Mouse (Mus musculus): ENCODE data around the gene Tnrc6b.

Tnrc6b gene

DNA sequence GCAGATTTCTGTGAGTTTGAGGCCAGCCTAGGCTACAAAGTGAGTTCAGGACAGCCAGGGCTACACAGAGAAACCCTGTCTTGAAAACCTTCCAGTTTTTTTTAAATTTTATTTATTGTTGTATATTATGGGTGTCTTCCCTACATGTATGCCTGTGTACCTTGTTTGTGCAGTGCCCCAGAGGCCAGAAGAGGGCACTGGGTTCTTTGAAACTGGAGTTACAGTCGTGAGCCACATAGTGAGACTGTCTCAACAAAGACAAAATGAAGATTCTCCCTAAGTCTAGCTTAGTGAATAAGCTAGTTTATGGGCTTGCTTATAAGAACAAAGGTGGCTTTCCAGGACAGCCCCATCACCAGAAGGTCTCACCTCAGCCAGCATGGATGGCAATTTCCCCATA lies 25.4 kb downstream of the Tnrc6b start:
- DNase-seq (ENCODE audit: low read depth, low spot score) = peak; percentile 53

DNA sequence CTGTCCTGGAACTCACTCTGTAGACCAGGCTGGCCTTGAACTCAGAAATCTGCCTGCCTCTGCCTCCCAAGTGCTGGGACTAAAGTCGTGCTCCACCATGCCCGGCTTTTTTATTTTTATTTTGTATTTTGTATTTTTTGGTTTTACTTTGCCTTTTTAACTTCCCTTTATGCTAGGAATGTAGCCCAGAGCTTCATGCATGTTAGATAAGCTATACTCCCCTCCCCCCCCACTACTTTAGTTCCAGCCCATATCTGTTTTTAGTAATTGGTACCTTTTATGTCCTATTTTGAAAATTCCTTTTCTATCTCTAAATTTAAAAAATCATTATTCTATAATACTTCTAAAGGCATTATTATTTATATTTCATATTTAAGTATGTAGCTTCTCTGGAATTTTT lies 27.1 kb downstream of the Tnrc6b start:
- DNase-seq (ENCODE audit: low read depth, low spot score) = no peak

DNA sequence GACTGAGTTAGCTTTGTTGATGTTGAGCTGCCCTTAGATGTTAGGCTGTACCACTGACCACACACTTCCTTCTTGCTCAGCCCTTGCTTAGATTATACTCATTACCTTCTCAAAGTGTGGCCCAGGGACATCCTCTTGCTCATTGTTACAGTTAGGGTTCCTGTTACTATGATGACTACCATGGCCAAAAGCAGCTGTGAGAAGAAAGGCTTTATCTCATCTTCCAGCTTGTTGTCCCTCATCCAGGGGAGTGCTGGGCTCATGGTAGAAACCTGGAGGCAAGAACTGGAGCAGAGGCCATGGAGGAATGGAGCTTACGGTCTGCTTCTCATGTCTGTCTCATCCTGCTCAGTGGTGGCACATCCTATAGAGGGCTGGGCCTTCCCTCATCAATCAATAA lies 28.9 kb downstream of the Tnrc6b start:
- DNase-seq (ENCODE audit: low read depth, low spot score) = no peak

DNA sequence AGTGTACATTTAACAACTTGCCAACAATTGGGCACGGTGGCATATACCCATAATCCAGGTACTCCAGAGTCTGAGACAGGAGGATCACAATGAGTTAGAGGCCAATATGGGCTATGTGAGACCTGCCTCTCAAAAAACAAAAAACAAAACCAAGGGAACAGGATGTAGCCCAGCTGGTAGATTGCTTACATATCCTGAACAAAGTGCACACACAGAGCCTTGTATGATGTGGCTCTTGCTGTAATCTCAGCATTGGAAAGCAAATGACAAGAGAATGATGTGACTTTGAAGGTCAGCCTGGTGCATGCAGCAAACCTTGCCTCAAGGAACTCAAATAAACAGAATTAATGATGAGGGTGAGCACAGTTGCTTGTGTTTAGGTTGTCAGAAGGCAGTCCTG lies 30.7 kb downstream of the Tnrc6b start:
- DNase-seq (ENCODE audit: low read depth, low spot score) = peak; percentile 44

DNA sequence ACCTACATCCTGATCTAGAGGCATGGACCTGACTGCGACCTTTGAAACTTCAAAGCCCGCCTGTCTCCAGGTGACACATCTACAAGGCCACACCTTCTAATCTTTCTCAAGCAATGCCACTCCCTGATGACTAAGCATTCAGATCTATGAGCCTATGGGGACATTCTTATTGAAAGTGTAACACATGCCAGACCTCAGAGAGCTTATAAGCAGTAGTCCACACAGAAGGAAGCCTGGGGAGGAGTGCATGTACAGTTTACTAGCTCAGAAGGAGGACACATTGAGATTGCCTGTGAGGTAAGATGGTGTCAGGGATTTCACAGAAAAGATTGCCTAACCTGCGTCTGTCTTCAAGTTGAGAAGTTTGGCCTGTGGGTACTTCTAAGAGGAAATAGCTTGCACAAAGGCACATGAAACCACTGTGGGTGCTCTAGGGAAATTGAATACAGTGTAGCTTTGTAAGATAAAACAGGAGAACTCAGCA lies 31.9 kb downstream of the Tnrc6b start:
- peak; percentile 63 for DNase-seq (ENCODE audit: low read depth, low spot score)

DNA sequence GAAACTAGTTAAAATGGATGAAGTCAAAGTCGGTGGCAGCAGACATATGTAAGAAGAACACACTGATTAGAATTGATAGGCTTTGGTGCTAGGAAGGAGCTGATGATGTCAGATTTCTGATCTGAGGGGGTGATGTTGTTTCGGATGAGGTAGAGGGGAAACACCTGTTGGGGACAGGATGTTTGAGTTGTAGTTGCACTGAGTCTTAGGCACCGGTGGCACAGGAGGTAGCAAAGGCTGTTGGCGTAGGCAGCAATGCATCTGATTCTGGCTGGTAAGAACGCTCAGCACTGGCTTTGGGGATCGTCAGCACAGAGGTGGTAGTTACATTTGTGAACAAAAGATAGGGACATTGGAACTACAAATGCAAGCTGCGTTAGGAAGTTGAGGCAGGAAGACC lies 32.5 kb downstream of the Tnrc6b start:
- DNase-seq (ENCODE audit: low read depth, low spot score) = peak; percentile 90

DNA sequence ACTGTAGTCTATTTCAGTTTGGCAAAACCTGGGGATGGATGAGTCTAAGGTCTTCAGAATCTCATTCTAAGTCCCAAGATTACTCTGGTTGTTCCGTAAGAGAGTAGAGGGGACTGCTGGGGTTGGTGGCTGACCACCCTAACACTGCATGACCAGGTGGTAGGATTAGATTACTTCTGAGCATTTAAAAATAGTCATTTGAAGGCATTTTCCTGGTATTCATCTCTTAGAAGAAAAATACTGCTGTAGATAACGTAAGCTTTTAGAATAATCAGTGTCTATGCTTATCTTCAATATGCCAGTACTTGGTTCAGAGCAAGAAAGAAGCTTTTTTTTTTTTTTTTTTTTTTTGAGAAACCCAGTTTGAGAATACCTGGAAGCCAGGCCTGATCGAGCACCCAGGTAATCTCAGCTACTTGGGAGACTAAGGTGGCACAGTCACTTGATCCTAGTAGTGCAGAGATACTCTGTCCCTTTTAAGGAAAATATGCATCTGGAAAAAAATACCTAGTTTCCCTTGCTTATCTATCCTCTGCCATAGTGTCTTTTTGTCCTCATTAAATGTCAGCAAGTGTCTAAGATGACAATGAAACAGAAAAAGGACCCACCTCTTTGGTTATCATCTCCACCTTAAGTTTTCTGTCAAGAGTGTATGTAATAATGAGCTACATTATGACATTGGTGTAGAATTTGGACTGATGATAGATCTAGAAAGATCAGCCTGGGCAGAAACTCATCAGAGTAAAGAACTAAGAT lies 33.7 kb downstream of the Tnrc6b start:
- DNase-seq (ENCODE audit: low read depth, low spot score) = no peak

DNA sequence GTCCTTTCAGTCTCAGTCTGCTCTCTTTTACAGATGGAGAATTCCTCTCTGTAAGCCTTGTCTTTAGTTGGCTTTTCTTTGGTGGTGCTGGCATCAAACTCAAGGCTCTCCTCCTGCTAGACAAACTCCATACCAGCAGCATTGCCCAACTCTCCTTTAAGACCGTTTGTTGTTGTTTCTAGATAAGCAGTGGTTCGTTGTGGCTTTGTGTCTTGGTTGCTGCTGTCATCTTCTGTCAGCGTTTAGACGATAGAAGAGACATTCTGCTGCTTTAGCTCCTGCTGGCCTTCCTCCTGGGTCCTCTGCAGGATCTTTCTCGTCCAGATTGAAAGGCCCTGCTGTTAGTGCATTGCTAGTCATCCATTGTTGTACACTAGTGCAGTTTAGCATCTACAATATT lies 37.9 kb downstream of the Tnrc6b start:
- no peak for DNase-seq (ENCODE audit: low read depth, low spot score)

DNA sequence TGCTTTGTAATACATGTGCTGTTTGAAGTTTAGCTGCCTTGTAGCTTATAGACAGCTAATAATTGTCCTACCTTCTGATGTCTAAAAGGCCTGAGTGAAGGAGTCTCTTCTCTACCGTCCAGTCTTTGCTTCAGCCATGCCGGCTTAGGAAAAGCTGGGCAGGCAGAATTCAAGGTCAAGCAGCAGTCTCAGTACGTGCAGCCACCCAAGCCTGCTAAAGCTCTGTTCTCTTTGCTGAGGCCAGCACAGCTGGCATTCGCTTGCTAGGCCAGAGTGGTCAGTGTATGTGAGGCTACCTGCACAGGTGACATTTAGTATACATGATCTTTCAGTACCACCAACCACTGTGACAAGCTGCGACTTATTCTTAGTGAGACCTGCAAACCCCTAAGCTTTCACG lies 42.2 kb downstream of the Tnrc6b start:
- DNase-seq (ENCODE audit: low read depth, low spot score) = no peak

DNA sequence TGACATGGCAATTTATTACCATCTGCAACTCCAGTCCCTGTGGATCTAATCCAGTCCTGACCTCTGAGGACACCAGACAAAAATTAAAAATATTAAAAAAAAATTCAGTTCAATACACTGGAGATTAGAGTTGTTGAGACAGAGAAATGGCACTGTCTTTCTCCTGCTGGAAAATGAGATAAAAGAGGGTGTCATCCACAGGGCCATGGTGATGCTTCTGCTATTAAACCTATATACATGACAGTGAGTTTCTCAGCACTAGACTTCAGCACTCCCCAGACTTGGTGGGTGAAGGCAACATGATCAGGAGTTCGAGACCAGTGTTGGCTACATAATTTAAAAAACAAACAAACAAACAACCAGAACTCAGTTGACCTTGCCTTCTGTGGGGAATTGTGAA lies 43.0 kb downstream of the Tnrc6b start:
- no peak for DNase-seq (ENCODE audit: low read depth, low spot score)

DNA sequence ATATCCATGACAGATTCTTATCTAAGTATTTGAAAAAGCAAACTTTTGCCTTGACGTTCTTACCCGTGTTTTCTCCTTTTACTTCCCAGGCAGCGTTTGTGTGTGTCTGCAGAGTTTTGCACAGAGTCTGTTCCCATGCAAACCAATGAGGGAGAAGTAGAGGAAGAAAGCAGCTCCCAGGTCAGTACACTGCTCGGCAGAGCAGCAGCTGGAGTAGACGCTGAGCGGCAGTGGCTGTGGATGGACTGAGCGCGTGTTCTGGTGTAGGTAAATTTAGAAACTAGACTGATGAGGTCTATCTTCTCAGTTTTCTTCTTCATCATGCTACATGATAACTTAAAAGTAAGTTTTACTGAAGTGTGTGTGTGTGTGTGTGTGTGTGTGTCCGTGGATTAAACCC lies 48.3 kb downstream of the Tnrc6b start:
- no peak for DNase-seq (ENCODE audit: low read depth, low spot score)

DNA sequence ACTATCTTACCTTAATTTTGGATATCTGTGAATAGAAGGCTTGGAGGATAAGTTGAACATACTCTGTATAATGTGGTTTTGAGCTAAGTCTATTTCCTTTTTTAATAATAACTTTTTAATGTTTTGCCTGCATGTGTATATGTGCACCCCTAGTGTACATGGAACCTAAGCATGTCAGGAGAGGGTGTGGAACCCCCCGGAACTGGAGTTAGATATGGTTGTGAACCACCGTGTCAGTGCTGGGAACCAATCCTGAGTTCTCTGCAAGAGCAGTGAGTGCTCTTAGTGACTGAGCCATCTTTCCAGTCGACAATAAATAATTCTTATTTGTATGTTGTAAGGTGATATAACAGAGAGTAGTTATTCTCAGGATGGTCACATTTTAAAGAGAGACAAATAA lies 49.4 kb downstream of the Tnrc6b start:
- DNase-seq (ENCODE audit: low read depth, low spot score) = no peak

DNA sequence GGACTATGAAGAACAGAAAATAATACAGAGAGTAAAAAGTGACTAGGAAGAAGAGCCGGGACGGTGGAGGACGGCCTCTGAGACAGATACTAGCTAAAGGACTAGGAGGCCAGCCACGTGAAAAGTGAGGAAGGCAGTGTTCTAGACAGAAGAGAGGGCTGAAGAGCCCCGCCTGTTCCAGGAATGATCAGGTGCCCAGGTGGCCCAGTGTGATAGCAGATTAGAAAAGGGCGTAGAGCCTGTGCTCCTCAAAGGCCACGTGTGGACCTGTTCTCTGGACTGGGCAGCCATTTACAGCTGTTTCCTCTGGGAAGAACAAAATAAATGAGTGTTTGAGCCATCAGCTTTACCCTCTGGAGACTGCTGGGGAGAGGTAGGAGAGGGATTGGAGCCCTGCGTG lies 49.8 kb downstream of the Tnrc6b start:
- DNase-seq (ENCODE audit: low read depth, low spot score) = no peak

DNA sequence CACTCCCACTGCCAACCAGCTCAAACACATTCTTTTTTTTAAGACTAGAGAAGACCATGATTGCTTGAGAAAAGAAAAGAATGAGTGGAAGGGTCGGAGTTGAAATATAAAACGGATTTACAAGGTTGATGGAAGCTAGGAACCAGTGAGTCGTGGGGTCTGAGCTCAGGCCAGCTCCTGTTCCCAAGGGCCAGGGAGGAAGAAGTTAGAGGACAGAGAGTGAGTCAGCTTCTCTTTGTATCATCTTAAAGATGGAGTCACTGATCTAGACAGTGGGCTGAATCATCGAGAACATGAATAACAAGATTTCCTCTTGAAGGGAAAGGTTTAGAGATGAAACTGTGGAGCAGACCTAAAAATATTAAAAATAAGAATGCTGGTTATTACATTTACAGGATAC lies 51.5 kb downstream of the Tnrc6b start:
- no peak for DNase-seq (ENCODE audit: low read depth, low spot score)

DNA sequence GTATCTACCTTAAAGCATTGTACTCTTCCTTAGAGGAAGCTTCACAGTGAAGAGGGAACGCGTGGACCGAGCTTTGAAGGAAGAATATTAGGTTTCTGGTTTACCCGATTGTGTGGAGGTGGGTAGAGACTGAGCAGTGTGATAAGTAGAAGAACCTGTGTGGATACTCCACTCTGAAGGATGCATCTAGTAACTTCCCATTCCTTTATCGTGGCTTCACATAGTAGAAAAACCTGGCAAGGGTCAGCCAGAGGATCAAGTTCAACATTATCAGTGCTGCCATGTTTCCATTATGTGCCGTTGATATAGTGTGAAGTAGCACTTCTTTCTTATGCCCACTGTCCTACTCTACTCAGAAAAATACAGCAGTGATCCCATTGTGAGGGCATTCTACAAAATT lies 53.6 kb downstream of the Tnrc6b start:
- DNase-seq (ENCODE audit: low read depth, low spot score) = no peak

DNA sequence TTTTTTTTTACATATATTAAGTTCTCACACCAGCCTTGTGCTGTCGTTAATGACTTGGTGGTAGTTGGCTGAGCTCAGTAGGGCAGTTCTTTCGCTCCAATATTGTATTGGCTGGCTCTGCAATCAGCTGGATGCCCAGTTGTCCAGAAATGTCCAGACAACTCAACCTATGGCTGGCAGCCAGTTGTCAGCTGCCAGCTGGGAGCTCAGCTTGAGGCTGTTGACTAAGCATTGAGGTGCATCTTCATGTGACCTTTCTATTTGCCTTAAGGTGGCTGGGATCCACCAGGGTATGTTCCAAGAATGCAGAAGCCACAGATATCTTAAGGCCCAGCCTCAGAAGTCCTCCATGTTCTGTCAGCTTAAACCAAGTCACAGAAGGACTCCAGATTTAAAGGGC lies 54.3 kb downstream of the Tnrc6b start:
- no peak for DNase-seq (ENCODE audit: low read depth, low spot score)

DNA sequence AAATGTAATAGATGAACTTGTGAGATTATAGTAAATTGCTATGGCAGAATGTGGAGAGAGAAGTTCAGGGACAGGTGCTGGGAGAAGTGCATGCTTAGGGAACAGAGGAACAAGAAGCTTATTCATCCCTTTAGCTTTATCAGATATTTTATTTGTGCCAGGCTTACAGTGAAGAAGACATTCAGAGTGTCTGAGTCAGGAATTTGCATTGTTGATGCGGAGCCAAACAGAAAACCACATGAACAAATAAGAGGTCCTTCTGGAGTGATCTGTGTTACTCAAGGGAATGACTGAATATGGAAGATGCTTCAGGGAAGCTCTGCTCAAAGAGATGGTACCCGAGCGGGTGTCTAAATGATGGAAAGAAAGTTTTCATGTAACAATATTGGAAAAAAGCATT lies 57.1 kb downstream of the Tnrc6b start:
- no peak for DNase-seq (ENCODE audit: low read depth, low spot score)

DNA sequence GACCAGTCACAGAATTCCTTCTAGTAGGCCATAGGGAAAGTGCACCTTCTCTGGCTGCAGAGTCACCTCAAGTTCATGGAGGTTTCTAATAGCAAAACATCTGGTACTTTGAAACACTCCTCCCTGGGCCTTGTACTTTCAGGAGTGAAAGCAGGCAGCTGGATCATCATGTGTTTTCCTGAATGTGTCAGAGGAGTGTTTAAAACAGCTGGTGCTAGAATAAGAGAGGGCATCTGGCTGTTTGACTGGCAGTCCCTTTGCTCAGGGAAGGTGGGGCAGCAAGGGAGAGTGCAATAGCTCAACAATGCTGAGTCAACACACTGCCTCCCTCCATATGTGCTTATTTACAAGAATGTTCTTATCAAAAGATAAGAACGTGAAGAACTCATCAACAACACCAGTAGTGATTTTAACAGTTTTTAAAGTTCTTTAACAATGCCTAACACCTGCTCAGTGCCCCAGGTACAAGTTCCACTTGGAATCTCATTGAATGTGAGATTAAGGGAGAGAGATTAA lies 60.9 kb downstream of the Tnrc6b start:
- no peak for DNase-seq (ENCODE audit: low read depth, low spot score)

DNA sequence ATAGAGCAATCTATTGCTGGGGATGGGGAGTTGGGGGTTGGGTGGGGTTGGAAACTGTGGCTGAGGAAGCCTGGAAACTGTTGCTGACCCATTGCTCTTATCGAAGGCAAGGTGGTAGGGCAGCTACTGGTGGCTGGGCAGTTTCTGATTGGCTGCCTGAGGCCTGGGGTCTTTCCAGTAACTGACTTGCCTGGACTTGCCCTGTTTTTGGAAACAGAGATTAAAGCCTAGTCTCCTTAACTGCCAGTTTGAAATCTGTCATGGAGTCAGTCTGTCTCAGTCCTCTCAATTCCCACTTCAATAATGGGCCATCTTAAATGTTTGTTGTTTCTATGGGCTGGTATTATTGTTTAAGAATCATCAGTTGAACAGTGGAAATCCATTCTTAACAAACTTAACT lies 63.6 kb downstream of the Tnrc6b start:
- DNase-seq (ENCODE audit: low read depth, low spot score) = no peak

DNA sequence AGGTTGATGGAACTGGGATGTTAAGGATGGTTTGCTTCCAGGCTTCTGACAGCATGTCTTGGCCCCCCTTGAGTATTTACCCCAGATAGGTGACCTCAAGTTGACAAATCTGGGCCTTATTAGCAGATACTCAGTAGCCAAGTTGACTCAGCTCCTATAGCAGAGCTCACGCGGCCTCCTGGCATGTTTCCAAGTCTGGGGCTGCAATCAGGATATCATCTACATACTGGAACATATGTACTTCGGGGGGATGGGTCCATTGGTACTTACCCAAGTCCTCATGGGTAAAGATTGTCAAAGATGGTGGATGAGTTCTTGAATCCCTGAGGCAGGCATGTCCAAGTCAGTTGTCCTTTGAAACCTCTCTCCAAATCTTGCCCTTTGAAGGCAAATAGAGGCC lies 67.9 kb downstream of the Tnrc6b start:
- DNase-seq (ENCODE audit: low read depth, low spot score) = peak; percentile 43

DNA sequence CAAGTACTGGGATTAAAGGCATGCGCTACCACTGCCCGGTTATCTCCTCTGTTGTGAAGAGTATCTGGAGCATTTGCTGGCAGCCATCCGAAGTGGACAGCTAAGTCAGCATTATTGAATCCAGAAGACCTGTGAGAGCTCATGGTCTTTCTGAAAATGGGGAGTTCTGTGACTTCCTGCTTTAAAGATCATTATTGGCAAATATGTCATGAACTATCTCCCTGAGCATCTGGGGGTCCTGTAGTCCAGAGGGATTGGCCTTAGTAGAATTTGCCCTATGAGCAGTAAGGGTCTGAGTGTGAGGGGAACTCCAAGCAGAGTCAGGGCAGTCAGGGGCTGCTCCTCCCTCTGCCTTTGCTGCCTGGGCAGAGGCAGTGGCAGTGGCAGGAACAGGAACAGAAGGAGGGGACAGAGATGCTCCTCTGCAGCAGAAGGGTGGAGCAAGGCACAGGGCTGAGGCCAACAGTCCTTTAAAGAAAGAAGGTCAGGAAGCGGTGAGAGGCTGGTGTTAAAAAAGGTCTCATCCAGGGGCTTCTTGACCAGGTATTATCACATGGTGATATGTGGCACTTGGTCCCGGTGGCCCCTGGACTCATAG lies 69.1 kb downstream of the Tnrc6b start:
- DNase-seq (ENCODE audit: low read depth, low spot score) = no peak

DNA sequence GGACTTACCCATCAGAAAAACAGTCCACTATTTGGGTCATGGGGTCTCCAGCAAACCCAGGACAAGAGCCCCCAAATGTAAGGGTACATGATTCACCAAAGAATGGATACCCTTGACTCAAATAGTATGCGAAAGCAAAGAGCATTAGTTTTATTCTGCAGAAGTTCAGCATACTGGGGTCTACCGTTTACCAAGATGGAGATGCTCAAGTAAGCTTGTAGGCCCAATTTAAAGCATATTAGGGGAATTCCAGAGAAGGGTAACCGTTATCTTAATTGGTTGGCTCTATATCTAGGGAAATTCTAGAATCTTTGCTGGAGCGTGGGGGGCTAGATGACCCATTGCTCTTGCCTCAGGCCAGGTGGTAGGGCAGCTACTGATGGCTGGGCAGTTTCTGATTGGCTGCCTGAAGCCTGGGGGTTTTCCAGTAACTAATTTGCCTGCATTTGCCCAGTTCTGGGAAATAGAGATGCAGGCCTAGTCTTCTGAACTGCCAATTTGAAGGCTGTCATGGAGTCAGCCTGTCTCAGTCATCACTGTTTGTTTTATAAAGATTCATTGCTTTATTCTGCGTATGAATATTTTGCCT lies 70.2 kb downstream of the Tnrc6b start:
- no peak for DNase-seq (ENCODE audit: low read depth, low spot score)

DNA sequence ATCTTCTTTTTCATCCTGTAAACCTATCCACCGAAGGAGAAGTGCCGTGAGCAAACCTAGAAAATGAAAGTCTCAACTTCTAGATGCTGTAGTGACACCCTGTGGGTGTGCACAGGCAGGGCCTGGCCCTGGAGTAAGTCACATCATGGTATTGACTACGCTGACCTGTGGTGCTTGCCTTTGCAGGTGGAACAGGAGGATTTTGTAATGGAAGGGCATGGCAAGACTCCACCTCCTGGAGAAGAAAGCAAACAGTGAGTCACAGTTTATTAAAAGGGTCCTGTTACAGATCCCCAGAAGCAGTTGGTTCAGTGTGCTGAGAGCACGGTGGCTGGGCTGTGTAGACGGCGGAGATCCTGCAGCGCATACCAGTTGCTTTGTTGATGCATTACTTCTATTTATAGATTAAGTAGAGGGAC lies 73.4 kb downstream of the Tnrc6b start:
- DNase-seq (ENCODE audit: low read depth, low spot score) = peak; percentile 49
